Mouse (Mus musculus) gastrocnemius, adult 18-20 months (tissue): ENCODE data around the gene Olfr288. TPM values are rescaled to one million over a fixed set of nuclear protein-coding genes. Genes with fewer than 3 reads are reported as not detected.

ENCODE experiments used
- total RNA-seq, 2 experiments: library from RNA; stranded (reverse); gene quantifications; 2 replicates each; pipeline ENCODE4 v1.2.3; 2021

Gene Olfr288
- total RNA-seq, 2 experiments from 2014 or later, result not detected

Other genes starting within 250 kb of the Olfr288 start
- gene Tmem106c, start 231.3 kb downstream of the Olfr288 start, total RNA-seq, result 1 to 10 TPM; 5.8 to 7.4 TPM
- gene Col2a1, start 190.8 kb downstream of the Olfr288 start, total RNA-seq, result under 1 TPM; 0.19 to 0.37 TPM
- 1,000 to 10,000 TPM; 2,870 to 2,899 TPM for gene Pfkm, start 103.0 kb downstream of the Olfr288 start, total RNA-seq
- 1 to 10 TPM; 6.1 to 6.3 TPM for gene Senp1, start 101.8 kb downstream of the Olfr288 start, total RNA-seq
- 100 to 1,000 TPM; 113 to 114 TPM for gene Asb8, start 29.9 kb downstream of the Olfr288 start, total RNA-seq
- not detected for gene Ccdc184, start 28.4 kb downstream of the Olfr288 start, total RNA-seq
- gene Gm44579, start 25.4 kb upstream of the Olfr288 start, total RNA-seq, result not detected
- not detected for gene Olfr287, start 25.5 kb upstream of the Olfr288 start, total RNA-seq
- not detected for gene Olfr286, start 38.9 kb upstream of the Olfr288 start, total RNA-seq
- not detected for gene H1fnt, start 61.8 kb upstream of the Olfr288 start, total RNA-seq
- gene Zfp641, start 100.6 kb upstream of the Olfr288 start, total RNA-seq, result 10 to 100 TPM in 1 of 2 experiments, 1 to 10 TPM in 1; 9.5 to 14.4 TPM
- gene Olfr285, start 121.8 kb upstream of the Olfr288 start, total RNA-seq, result not detected
- not detected for gene Olfr284, start 145.4 kb upstream of the Olfr288 start, total RNA-seq
- not detected for gene Olfr283, start 185.4 kb upstream of the Olfr288 start, total RNA-seq
- not detected for gene Olfr282, start 235.7 kb upstream of the Olfr288 start, total RNA-seq